Mouse (Mus musculus): ENCODE results near the gene Mllt3.
"Not testable (repeated sequence)": the region's sequence is repeated elsewhere in the genome, so short reads cannot be mapped to it uniquely, and the experiment has no call there.

Gene Mllt3

DNA sequence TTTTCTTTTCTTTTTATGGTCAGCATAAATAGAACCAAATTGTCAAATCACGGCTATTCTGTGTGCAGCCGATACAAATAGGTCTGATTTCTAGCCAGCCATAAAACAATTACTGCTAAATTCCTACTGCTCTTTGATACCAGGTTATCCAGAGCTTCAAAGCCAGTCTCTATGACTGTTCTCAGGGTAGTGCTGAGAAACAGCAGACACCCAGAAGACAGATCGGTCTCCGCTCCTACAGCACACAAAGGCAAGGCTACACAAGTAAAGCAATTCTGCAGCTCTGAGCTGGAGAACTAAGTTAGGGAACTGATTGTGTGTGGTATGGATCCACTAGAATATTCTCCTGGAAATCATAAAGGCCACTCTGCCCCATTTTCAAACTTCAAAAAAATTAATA is 20.4 kb downstream of the Mllt3 start:
- DNase-seq (ENCODE audit: low read depth, low spot score): no peak

DNA sequence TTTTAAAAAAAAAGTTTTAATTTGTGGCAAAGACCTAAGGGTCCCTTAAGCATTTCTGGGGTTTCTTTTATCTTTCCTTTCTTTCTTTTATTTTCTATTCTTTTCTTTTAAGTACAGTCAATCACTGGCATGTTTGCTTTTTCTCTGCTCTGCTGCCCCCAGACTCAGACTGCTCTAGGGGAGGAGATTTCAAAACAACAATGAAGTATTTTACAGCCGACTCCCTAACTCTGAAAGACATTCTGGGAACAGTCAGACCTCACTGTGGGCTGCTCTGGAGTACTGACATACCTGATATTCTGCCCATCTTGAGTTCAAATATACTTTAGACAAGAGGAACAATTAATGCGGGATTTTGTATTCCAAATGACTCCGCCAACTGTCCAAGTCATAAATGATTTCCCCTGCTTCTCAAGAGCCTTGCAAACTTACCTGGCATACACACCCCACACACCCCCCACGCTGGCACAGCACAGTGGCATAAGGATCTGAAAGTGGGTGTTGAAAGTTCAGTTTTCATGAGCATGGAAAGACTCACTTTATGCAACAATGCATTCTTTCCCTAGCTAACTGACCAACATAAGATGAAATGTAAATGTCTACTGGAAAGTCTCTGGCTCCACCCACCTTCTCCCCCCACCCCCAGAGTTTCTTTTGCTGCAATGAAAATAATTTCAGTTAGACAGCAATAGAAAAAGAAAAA is 21.1 kb downstream of the Mllt3 start:
- no peak for DNase-seq (ENCODE audit: low read depth, low spot score)

DNA sequence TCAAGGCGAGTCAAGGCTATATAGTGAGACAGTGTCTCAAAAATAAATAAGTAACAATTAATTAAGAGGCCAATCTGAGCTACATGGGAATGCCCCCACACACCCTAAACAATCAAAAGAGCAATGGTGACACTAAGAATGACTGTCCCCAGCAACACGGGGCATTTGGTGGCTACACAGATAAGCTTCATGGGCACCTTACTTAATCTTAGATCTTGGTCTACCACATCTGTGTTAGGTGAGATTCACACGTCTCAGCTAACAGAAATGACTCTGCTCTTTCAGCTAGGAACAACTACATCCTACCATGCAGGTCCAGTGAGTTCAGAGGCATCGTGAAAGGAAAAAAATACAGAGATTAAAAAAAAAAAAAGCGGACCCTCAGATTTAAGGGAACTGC is 22.7 kb downstream of the Mllt3 start:
- no peak for DNase-seq (ENCODE audit: low read depth, low spot score)

DNA sequence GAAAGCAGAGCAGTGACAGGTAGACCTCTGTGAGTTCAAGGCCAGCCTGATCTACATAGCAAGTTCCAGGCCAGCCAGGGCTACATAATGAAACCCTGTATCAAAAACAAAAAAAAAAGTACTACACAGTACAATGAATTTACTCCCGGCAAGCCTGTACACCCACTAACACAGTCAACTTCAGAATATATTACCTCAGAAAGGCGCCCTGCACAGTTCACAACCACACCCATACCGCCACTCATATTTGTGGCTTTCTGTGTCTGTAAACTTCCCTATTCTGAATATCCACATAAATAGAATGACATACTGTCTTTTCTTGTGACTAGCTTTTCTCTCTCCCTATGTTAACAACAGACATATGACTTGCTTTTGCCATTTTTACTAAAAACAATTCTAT is 27.4 kb downstream of the Mllt3 start:
- no peak for DNase-seq (ENCODE audit: low read depth, low spot score)

DNA sequence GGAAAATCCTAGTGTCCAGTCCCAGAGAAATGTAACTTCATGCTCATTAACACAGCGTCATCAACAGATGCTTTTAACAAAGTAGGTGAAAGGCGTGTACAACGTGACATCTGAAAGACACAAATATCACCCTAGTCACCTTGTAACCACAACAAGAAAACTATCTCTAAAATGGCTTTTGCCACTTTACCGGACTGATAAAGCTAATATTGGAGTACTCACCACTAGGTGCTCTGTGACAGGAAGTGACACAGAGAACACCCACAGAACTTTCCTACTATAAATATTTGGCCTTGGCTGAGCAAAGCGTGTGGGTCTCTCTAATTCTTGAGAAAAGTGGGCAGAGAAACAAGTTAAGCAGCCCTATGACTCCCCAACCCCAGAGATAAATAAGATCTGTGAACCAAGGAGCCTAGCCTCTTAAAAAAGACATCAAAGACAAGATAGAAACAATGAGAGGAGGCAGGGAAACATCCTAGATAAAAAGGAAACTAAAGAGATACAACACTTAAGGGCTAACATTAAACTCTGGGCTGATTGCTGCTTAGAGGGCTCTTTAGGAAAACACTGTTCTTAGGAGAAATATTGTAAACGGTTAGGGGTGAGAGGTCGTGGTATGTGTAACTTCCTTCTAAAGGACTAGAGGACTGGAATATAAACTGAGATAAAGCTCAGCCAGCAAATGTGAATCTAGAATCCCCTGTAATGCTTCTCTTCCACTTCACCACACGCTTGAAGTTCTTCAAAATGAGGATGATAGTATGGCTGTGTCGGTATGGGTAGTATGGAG is 29.8 kb downstream of the Mllt3 start:
- DNase-seq (ENCODE audit: low read depth, low spot score): no peak

DNA sequence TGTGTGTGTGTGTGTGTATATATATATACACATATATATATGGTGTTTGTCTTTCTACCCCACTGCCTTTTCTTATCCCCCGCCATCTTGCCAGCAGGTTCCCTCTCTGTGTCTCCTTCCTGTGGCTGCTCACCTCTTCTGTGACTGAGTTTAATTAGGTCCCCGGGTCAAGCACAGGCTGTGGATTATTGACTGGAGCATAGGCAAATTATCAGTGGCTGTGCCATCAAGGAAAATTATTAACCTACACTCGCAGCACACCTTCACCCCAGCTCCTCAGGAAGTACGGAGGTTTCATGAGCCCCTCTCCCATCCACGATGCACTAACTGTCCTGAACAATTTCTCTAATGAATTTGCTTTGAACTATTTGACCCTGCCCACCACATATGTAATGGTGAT is 41.5 kb downstream of the Mllt3 start:
- DNase-seq (ENCODE audit: low read depth, low spot score): no peak

DNA sequence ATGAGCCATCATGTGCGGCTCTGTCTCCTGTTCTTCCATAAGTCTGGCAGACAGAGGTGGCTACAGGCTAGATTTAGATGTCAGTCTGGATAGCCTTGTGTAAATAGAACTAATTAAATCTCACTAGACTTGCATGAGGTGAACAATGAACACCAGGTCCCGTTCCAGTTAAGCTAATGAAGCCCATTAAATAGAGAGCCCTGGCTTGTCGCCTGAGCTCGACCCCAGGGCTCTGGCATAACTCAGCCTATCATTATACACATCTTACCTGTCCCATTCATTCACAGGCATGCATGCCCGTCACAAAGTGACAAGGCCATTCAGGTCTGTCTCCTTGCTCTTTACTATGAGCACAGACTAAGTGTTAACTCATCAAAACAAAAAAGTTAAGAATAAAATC is 42.2 kb downstream of the Mllt3 start:
- DNase-seq (ENCODE audit: low read depth, low spot score): no peak

DNA sequence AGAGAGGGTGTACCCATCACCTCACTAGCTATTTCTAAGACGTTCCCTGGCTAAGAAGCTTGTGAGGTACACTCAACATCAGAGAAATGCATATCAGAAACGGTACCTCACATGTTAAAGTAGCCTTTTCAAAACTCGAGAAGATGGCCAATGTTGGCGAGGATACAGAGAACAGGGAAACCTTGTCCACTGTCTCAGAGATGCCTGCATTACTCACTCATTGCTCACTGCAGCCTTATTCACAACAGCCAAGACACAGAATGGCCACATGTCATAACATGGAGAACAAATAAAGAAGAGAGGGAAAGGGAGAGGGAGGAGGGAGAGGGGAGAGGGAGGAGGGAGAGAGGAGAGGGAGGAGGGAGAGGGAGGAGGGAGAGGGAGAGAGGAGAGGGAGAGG is 47.9 kb downstream of the Mllt3 start:
- DNase-seq (ENCODE audit: low read depth, low spot score): peak; percentile 4

DNA sequence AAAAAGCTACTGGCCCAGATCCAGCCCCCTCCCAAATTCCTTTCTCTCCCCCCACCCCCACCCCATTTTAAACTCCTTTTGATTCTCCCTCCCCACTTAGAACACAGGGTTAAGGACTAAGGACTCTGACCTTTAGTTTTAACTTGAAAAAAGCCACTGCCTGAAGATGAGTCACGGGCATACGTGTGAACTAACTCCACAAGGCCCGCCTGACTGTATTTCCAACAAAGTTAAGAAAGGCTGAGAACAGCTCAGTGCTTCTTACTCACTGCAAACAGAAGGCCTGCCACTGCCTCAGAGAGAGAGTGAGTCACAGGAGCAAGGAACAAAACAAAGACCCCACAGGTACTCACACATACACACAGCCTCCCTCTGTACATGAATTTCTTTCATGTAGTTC is 48.6 kb downstream of the Mllt3 start:
- DNase-seq (ENCODE audit: low read depth, low spot score): peak; percentile 9

DNA sequence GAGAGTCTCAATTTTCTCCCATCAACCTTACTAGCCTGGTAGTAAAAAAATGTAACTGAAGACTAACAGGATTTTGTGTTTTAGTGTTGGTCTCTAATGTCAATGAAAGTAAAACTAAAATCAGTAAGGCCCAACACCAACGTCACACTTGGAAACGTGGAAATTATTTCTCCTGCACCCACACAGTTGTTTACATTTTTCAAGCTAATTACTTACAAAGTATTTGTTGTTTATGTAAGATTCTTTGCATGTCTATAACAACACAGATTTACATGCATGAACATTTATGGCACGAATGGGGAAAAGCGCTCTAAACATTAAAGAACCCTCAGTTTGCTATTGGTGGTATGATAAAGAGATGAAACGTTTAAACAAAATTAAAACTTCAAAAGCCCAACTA is 49.1 kb downstream of the Mllt3 start:
- no peak for DNase-seq (ENCODE audit: low read depth, low spot score)

DNA sequence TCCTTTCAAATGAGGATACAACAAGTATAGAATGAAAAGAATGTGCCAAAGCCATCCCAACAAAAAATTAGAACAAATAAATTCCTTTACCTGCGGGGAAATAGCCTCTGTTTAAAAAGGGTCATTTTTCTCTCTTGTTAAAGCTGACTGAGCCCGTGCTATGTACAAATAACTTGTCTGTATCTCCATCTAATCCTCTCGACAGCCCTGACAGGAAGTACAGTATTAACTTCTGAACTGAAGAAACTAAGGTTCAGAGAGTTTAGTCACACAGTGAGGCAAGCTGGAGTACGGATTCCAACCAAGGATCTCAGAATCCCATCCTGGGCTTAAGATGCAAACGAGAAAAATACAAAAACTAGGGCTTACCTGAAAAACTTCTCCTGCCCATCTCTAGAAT is 50.6 kb downstream of the Mllt3 start:
- DNase-seq (ENCODE audit: low read depth, low spot score): no peak

DNA sequence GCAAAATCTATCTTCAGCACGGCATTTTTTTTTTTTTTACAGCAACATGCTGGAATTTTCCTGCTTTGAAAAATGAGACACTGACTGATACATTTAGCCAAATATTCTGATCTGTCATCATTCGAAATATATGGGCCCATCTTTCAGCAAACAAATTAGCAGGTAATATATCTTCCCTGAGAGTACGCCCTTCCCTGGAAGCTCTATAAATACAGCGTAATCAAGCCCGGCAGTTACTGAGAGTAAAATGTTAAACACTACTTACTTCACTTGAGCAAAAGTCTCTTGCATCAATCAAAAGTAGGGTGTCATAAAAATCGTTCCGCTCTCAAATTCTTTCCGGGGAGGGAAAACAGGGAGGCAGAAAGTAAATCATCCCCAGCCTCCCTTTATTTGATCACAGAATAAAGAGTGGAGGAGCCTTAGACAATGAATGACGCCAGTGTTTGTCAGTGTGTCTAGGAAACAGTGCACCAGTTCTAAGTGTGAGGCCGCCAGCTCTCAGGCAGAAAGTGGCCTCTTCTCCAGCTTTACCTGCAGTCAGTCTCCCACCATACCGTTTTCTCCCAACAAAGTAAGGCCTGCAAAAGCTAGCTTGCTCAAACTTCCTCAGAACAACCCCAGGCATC is 55.2 kb downstream of the Mllt3 start:
- no peak for DNase-seq (ENCODE audit: low read depth, low spot score)

DNA sequence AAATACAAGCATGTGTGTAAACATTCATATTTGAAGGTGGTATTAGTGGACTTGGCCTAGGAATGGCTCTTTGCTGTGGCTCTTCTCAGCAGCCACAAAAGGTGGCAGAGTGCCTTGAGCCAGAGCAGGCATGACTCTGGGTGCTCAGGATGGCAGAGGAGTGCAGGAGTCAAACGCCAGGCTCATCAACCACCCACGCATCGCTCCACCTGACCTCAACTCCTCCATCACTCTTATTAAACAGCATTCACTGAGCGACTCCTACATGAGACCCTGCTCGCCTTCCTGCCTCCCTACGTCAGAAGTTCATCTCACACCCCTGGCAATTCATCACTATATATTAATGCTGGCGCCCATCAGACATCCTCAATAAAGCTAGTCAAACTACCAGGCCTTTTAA is 67.3 kb downstream of the Mllt3 start:
- no peak for DNase-seq (ENCODE audit: low read depth, low spot score)

DNA sequence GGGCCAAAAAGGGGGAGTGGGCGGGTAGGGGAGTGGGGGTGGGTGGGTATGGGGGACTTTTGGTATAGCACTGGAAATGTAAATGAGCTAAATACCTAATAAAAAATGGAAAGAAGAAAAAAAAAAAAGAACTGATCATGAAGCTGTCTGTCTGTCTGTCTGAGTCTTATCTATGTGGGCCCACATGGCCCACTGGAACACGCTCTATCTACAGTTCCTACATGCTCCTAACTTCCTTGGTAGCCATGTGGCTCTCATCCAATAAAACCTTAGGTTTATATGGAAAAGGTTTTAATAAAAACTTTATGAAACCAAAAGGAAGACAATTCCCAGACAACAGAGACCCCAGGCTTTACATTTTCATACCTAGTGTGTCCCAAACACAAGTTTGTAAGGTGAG is 68.3 kb downstream of the Mllt3 start:
- DNase-seq (ENCODE audit: low read depth, low spot score): not testable (repeated sequence)

DNA sequence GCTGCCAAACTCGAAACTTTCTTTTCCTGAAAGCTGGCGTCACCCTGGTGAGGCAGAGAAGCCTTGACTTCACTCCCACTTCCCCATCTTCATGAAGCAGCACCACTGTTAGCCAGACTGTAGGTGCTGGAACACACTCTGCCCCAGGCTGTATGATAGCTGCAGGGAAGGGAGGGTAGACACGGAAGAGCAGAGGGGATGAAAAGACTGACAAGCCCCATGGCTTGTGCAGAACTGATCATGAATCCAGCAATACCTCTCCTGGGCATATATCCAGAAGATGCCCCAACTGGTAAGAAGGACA is 69.4 kb downstream of the Mllt3 start:
- DNase-seq (ENCODE audit: low read depth, low spot score): no peak

DNA sequence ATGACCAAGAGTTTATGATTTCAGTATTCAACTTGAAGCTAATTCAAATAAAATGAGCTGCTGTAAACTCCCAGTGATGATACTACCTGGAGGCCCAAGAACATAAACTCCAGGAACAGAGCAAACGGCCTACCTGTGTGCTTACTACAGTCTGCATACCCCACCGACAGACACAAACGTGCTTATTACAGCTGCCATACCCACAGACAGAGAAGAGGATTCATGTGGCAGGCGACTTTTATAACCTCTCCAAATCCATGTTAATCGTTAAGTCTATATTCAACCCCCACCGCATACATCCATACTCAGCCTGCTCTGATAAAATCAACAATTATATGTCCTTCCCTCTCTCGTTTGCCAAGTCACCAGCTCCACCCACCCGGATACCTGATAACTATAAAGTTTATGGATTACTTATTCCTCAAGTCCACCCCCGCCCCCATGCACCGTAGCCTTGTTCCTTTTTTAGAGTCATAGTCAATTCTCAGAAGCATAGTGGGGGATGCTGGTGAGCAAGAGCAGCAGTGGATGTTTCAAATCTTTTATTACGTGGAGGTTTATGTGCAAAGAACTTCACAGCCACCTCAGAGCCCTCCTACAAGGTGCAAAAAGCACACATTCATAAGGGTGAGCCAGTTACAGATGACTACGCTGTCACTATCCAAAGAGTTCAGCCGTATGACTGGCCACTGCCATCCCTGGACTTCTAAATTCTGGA is 70.0 kb downstream of the Mllt3 start:
- no peak for DNase-seq (ENCODE audit: low read depth, low spot score)

DNA sequence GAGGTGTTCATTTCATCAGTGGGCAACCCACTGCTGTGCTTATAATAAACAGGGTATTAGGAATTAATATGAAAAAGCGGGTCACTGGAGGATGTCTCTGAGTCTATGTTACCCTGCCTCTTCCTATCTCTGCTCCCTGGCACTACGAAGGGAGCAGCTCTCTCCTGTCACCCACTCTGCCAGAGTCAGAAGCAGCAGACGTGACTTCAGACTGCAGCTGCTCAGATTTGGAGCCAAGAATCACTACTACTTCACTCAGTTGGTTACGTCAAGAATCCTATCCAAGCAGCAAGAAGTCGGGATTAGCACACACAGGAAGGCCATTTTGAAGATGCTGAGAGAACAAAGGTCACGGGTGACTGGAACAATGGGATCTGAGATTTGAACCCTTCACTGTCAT is 71.3 kb downstream of the Mllt3 start:
- no peak for DNase-seq (ENCODE audit: low read depth, low spot score)

DNA sequence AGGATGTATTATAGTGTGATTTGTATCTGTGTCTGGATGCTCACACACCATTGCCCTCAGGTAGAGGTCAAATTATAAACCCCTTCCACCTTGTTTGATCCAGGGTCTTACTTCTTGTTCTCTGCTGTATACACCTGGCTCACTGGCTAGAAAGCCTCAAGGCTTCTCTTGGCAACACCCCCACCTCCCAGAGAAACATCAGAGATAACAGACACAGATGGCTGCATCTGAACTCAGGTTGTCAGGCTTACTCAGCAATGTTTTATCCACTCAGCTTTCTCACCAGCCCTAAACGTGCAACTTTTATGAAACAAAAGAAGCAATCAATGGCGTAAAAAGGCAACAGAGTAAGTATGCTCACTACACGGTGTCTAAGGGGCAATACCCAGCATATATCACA is 75.3 kb downstream of the Mllt3 start:
- DNase-seq (ENCODE audit: low read depth, low spot score): no peak

DNA sequence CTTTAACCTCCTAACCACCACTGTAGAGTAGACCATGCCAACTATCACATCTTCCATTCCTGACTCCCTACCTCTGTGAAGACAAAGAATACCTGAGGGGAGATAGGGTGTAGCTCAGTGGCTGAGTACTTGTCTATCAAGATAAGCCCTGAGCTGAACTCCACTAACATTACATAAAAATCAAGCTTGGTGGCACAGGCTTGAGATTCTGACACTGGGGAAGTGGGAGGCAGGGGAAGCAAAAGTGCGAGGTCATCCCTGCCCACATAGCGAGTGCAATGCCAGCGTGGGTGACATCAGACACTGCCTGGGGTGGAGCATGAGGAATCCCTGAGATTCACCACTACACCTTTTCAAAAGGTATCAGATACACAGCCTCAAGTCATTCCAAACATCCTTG is 76.0 kb downstream of the Mllt3 start:
- DNase-seq (ENCODE audit: low read depth, low spot score): no peak

DNA sequence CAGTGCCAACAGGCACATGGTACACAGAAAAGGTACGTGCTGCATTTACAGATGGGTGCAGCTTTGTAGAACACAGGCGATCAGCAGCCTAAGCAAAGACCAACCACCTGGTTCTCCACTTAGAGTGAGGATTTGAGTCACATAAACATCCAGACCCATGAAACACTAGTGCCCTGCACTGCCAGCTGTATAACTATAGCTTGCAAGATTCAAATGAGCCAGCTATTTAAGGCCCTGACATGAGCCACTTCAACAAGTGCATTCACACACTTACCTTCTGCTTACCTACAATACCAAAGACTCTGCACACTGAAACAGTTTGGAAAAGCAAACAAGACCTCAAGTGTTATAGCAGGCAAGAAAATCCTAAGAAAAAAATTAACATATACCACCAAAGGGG is 78.0 kb downstream of the Mllt3 start:
- DNase-seq (ENCODE audit: low read depth, low spot score): no peak

DNA sequence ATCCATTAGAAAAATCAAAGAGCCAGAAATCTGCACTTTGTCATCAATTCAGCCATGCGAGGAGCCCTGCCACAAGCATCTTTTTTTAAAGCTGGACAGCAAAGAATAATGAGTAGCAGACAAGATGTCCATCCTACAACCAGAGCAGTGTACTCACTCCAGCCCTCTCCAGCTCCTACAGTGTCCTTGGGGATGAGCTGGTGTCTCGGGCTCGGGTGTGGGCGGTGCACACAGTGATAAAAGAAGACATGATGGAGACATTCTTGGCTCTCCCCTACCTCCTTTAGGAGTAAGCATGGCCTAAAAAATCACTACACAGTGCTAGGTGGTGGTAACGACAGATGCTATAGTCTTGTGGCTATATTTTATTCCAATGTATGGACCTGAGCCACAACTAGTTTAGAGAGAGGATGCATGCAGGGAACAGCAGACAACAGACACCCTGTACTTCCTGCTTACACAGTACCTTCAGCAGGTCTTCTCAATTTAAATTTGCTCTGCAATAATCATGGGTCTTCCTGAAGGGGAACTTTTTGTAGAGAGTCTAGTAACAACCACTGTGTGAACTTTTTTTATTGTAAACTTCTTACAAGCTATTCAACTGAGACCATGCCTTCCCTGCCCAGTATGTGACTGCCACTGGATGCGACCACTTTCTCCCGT is 78.6 kb downstream of the Mllt3 start:
- no peak for DNase-seq (ENCODE audit: low read depth, low spot score)

DNA sequence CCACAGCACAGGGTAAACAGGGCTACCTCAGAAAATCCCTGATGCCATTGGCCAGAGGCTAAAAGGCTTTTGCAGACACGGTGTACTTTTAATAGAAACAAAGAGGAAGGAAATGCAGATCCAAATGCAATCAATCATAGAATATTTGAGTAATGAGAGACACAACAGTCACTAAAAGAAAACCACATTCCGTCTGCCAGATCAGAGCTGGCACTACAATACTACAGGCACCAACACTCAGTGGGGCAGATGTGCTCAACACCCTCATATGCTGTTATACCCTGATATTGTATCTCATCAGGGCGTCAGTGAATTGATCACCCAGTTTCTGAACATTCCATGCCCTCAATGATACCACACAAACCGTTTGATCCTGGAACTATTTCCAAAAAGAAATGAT is 79.4 kb downstream of the Mllt3 start:
- no peak for DNase-seq (ENCODE audit: low read depth, low spot score)
